Mouse (Mus musculus): ENCODE results near the gene Hras.

The Hras gene

DNA sequence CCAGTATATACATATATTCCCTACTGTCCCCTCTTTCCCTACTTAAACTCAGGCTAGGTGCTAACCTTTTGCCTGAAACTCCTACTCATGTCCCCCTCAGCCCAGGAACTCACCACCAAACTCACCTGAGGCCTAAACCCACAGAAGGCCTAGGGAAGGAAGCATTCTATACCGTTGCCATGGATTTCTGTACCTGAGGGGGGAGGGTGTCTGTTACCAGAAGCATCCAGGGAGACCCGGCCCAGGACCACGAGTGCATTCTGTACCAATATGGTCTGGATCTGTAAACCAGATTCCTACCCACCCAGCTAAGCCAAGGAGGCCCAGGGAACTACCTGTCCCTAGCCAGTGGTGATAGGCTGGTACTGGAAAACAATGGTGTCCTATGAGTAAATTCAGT is 20.5 kb upstream of the Hras start:
- DNase-seq (ENCODE audit: low read depth, low spot score) = no peak

DNA sequence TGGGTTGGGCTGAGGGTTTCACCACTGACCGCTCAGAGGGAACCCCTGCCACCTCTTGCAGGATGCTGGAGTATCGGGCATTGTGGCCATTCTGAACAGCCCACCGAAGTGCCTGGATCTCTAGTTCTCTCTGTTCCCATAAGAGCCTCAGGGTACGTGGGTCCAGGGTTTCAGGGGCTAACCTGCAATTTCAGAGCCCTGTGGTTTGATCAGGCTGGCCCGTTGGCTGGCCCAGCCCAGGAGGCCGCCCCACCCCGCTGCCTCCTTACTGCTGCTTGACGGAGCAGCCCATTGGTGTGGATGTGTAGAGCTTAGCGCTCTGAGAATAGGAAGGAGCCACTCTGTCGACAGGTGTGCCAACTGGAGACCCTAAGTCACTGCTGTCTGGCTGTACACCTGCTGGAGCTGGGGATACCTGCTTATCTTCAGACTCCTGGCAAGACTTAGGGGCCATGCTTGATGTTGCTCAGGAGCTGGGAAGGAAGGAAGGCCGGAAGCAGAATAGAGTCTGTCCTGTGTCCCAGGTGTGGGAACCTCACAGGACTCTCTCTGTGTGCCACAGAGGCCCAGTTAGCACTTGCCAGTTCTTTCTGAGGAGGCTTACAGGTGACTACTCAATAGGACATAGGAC is 19.9 kb upstream of the Hras start, which contains the start of gene Lmntd2:
Lmntd2 (minus strand) TSS at position 476 of the 631 bp plus-strand sequence.
- DNase-seq (ENCODE audit: low read depth, low spot score) = no peak

DNA sequence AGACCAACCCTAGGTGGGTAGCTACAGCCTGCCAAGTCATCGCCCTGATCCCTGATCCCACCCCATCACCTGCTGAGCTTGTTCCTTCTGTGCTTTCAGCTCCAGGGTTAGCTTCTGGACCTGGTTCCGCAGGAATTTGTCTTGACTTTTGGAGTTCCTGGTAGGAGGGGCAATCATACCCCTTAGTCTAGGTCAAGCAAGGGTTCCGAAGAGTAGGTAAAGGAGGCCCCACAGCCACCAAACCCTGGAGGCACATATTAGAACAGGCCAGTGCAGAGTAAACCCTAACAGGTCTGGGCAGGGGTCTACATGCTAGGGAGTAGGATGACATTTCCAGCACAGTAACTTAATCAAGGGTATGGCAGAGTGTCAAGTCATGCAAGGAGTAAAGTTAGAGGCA is 19.3 kb upstream of the Hras start:
- DNase-seq (ENCODE audit: low read depth, low spot score) = no peak

DNA sequence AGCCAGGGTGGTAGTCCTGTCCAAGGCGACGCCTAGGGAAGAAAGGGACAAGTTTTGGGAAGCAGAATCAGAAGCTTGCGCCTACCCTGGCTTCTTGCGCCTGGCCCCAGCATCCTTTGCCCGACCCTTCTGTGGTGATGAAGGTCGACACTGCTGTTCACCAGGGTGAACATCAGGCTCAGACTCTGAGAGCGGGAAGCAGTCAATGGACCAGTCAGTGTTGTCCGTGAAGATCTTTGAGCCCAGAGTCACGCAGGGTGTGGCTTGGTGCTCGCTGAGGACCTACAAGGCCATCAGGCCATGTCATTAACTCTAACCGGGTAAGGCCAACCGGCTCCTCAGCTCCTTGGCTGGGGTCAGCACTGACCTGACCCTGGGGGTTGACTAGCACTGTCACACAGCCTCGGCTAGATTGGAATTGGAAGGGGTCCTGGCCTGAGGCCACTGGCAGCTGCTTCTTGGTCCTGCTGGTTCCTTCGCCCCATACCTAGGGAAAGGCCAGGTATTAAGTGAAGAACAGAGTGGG is 16.9 kb upstream of the Hras start:
- DNase-seq (ENCODE audit: low read depth, low spot score) = no peak

DNA sequence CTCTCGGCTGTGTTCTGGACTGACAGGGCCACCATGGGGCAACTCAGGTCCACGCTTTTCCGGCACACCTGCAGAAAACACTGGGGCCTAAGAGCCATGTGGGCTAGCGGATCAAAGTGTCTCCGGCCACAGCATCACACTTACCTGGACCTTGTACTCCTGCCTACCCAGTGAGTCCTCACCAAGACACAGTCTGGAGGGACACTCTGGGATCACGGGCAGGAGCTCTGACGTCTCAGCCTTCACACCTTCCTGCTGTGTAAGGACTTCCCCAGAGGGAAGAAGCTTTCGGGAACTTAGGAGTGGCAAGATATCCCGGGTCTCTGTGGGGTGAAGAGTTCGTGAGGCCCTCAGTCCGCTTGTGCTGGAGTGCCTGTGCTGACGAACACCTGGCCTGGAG is 16.3 kb upstream of the Hras start:
- DNase-seq (ENCODE audit: low read depth, low spot score) = no peak

DNA sequence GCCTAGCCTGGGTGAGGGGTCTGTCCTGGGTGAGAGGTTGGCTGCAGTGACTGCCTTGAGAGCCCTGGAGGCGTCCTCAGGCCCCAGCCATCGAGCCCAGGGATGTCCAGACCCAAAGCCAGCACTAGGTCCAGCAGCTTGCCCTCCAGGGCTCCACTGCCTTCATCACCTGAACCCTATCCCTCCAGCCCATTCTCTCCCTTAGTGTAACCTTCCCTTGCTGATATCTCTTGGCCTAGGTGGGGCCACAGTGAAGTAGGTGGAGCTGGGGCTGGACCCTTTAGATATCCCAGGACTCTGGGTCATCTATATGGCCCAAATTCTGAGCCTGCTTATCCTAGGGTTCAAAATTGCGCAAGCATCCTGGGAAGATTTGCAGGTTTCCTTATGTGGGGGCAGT is 15.7 kb upstream of the Hras start:
- no peak for DNase-seq (ENCODE audit: low read depth, low spot score)

DNA sequence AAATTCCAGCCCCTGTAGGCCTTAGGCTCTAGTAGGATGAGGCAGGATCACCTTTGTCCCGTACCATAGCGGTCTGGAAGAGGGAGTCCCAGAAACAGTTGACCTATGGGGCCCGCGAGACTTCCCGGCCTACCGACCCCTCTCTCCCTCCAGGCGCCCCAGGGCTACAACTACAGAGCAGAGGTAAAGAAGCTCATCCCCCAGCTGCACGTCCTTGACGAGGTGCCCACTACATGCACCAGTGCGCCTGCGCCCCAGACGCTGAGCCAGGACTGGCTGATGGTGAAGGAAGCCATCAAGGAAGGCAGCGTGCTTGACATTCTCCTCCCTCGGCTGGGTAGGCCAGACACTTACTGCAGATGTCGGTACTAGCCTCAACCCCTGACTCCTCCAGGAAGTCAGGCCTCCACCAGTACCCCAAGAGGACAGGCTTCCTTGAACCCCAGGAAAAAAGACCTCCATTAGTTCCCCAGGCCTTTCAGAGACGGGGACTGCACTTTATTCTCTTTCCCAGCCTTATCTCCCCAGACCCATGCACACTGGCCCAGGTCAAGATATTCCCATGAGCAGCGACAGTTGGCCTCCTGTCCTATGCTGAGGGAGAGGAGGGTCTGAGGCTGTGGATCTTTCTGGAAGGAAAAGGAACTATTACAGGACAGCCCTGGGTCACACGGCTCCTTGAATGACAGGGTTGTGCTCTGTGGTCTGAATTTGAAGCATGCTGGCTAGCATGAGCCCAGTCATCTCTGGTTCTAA is 12.6 kb upstream of the Hras start:
- DNase-seq (ENCODE audit: low read depth, low spot score) = no peak

DNA sequence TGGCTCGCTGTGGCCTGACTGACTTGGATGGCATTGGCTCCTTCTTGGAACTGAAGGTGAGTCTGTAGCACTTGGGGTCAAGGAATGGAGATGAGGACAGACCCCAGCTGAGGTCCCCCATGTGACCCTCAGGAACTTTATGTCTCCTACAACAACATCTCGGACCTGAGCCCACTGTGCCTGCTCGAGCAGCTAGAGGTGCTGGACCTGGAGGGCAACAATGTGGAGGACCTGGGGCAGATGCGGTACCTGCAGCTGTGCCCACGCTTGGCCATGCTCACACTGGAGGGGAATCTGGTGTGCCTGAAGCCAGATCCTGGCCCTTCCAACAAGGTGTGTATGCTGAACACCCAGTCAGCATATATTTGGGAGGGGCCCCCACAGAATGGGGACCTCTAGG is 11.7 kb upstream of the Hras start:
- no peak for DNase-seq (ENCODE audit: low read depth, low spot score)

DNA sequence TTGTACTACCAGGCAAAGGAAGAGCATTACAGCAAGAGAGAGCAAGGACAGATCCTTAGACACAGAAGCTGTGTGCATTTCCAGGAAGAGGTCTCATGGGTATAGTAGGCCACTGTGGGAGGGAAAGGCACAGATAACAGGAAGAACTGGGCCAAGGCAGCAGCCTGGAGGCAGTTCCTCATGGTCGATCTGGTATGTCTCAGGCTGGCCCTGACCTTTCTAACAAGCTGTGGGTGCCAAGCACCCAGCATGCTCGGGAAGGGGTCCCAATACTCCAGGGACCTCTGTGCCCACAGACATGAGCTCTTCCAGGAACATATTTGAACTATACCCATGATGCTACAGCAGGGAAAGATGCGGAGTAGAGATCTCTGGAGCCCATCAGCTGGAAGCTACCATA is 10.7 kb upstream of the Hras start:
- DNase-seq (ENCODE audit: low read depth, low spot score) = no peak

DNA sequence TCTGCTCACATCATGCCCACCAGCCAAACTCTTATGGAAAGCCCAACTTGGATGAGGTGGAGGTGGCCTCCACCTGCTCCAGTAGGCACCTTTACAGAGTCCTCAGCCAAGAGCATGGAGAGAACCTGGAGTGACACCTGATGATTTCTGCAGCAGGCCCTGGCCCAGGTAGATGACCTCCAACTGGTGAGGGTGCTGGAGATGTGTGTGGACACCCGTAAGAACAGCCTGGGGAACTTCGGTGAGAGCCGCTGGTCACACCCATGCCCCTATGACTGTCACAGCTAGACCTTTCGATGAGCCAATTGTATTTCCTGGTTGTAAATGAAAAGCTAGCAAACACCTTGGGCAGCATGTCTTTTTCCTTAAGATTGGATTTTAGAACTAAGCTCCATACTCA is 4.3 kb upstream of the Hras start:
- no peak for DNase-seq (ENCODE audit: low read depth, low spot score)

DNA sequence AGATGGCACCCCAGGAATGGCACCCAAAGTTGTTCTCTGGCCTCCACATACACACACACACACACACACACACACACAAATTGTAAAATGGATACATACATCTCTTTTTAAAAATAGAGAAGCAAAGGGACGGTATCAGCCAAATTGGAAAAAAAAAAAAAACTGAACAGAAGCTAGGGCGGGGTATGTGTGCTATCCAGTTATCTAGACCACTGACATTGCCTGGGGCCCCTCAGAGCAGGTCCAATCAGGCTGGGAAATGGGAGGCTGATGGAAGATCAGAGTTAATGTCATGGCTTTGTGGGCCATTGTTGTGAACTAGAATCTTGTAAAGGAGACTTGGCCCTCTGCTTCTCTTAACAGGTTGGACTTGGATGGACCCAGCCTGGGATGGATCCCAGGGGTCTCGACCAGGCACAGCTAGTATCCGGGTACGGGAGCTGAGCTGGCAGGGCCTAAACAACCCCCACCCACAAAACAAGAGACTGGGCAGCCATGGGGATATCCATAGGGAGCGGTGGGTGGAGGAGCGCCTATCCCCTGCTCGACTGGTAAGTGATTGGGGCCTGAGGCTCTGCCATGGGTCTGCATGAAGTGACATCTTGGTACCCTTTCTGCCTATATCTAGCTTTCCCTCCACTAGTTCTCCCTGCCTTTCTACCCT is 2.9 kb upstream of the Hras start:
- DNase-seq (ENCODE audit: low read depth, low spot score) = no peak

DNA sequence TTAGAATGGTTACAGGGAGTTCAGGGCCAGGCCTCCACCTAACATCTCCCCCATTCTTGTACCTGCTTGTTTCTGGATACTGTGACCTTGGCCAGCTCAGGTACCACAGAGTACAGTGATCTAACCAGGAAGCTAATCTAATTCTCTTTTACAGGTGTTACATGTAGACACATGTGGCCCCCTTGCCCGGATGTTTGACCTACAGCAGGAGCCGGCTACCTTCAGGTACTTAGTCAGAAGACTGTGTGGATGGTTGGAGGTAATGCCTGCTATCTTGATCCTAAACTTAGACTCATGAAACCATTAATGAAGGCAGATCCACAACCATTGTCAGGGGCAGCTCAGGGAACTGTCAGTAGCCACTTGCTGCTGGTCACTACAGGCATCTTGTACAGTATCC is 1.9 kb upstream of the Hras start:
- no peak for DNase-seq (ENCODE audit: low read depth, low spot score)

DNA sequence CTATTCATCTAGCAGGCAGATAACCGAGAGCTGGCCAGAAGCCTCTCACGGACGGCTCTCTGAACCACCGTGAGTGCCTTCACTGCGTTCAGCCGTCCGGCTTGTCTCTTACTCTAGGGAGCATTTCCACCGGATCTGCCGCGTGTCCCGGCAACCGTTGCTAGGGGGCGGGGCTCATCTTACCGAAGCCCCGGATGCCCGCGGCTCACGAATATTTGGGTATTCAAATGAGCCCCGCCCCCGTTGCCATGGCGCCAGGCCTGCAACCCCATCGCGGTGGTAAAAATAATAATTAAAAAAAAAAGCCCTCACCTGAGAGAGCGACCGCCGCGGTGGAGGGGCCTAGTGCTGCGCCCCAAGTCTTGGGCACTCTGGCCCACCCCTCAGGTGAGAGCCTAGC is 1.0 kb upstream of the Hras start:
- DNase-seq (ENCODE audit: low read depth, low spot score) = peak; percentile 44

DNA sequence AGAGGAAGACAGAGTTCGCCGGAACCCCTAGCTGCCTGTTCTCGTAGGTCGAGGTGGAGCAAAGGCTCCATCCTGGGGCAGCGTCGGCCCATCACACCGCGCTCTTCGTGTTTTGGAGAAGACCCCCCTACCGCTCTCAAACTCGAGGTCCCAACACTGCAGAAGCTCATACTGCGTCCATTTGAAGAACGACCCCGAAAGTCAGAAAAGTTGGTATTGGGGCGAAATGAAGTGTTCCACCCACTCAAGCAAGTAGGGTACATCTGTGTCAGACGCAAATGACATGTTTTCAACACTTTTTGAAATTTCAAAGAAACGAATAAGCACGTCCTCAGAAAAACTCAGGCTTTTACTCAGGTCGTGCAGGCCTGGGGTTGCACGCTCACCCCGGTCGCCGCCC is 604 bp upstream of the Hras start:
- DNase-seq (ENCODE audit: low read depth, low spot score) = peak; percentile 13

DNA sequence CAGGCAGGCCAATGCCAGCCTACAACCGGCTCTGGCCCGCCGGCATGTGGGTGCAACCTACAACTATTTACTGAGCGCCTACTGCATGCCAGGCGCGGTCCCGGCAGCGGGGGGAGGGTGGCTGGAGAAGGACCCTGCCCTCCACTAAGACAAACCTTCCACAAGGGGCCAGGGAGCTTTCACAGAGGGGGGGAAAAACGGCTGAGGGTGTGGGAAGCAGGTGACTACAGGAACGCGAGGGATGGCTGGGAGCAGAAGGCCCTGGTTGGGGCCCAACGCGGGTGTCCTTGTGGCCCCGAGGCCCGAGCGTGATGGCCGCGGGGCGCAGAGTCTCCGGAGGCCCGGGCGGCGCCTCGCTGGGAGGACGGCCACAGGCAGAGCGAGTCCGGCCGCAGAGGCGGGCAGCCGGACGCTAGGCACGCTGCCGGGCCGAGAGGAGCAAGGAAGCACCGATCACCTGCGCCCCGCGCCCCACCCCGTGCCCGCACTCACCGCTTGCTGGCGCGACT is 403 bp downstream of the Hras start:
- no peak for DNase-seq (ENCODE audit: low read depth, low spot score)

DNA sequence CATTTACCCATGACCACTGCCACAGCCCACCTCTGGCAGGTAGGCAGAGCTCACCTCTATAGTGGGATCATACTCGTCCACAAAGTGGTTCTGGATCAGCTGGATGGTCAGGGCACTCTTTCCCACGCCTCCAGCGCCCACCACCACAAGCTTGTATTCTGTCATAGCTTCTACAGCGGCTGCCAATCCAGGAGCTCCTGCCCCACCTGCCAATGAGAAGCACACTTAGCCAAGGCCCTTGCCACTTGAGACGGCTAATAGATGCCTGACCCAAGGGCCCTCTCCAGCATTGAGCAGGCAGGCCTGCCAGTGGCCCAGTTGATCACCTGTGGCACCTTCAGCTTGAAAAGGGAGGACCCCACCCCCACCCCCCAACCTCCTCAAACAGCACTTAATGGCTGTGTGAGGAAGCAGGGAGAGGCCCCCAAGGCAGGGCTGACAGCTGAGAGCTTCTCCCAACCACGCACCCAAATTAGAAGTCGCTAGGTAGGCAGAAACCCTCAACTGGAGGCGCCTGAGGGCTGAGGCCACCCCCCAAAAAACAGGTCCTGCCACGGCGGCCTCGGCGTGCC is 943 bp downstream of the Hras start:
- no peak for DNase-seq (ENCODE audit: low read depth, low spot score)

DNA sequence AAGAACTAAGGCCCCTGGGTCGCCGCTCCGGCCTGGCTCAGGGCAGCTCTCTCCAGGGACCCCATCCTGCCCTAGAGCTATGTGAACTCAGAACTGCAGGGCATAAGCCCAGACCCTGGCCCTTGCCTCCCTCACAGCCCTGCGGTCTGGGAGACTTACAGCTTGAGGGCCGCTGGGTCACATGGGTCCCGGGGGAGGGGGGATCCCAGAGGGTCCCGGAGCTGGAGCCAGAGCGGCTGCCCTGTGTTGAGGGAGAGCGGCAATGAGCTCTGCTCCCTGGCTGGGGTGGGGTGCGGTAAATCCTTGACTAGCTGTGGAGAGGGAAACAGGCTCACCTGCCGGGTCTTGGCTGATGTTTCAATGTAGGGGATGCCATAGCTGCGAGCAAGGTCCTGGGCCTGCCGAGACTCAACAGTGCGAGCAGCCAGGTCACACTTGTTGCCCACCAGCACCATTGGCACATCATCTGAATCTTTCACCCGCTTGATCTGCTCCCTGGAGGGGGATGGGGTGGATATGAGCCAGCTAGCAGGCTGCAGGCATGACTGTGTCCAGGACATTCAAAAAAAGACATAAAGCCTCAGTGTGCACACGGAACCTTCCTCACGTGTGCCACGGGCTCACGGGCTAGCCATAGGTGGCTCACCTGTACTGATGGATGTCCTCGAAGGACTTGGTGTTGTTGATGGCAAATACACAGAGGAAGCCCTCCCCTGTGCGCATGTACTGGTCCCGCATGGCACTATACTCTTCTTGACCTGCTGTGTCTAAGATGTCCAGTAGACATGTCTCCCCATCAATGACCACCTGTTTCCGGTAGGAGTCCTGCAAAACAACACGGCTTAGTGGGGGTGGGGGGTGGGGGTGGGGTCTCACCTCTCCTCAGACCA is 1.8 kb downstream of the Hras start:
- no peak for DNase-seq (ENCODE audit: low read depth, low spot score)

DNA sequence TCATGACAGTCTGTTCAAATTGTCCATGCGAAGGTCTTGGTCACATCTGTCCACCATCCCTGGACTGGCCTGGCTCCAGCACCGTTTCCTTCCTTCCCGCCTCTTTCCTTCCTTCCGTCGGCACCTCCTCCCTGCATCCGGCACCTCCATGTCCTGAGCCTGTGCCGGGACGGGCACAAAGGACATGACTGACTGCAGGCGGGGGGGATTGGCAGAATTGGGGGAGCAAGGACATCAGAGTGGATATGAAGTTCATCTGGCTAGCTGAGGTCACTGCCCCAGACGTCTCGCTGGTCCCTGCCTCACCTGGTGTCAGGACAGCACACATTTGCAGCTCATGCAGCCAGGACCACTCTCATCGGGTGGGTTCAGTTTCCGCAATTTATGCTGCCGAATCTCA is 2.8 kb downstream of the Hras start:
- DNase-seq (ENCODE audit: low read depth, low spot score) = no peak

DNA sequence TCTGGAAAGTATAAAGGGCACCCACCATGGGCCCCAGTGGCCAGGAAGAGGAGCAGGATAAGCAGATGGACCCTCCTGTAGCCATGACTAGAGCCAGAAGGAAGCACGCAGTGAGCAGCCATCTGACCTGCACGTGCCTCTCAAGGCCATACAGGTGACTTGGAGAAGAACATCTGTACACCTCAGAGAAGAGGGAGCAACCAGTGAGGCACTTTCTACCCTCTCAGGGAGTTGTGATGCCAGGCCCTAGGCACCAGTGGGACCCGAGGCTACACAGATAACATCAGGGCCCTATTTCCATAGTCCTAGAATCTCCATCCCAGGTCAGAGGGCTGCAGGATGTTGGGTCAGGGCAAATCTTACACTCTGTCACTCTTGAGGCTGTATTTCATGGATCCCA is 3.6 kb downstream of the Hras start:
- no peak for DNase-seq (ENCODE audit: low read depth, low spot score)

DNA sequence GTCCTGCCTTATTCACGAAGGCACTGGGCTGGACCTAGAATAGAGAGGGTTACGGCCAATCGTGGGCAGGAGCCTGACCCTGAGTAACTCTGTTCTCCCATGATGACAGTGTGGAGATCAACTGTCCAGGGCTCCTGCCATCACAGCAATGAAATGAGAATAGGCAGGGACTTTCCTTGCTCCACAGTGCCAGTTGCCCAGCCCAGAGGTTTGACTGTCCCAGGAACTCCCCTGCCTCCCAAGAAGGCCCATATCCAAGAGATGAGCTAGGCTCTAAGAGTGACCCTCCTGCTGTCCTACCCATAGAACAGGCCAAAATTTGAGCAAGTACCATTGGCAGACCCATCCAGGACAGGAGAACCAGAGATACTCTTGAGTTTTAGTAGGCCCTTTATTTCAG is 5.1 kb downstream of the Hras start:
- DNase-seq (ENCODE audit: low read depth, low spot score) = no peak

DNA sequence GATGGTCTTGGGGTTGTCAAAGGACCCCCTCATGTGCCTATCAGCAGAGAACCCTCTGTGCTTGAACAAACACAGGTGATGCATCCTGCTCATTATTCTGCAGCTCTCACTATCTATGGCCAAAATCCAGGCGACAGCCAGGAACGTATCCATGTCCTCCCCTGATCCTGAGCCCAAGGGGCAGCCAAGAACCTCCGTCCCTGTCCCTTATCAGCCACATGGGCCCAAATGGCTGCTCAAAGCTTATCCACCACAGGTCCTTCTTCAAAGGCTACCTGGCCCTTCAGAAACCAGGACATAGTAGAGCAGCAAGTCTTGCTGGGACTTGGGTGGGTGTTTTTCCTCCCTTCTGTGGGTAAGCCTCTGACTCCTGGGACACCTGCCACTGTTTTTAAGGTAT is 5.6 kb downstream of the Hras start:
- no peak for DNase-seq (ENCODE audit: low read depth, low spot score)
